Mouse (Mus musculus) MEL (cell line): ENCODE measurements around the gene Mpp2. TPM values are rescaled to one million over a fixed set of nuclear protein-coding genes. Genes with fewer than 3 reads are reported as not detected.
A peak's percentile ranks its signal among the peaks of the same experiment; 100 is the strongest.

Experiments
- DNase-seq: peaks from one replicate; pipeline ENCODE4 v3.0.0; 2011; ENCODE audit warnings: low read depth, low spot score
- H3K27ac ChIP-seq: 2 replicates; pipeline ENCODE4 v1.5.1; 2012; ENCODE audit warnings: low read depth, mild to moderate bottlenecking, control low read depth, low read length, moderate library complexity; ENCODE audit not compliant: control insufficient read depth
- H3K27me3 ChIP-seq, 2 experiments: fragments of 150-350 bp in 1 of 2; sonication (generic) in 1 of 2; 2 replicates each; pipeline ENCODE4 v1.6.1; 2012; ENCODE audit warnings: low read length in 2 of 2, mild to moderate bottlenecking in 2 of 2, improper control_type of control experiment in 1 of 2, moderate library complexity in 1 of 2; ENCODE audit not compliant: insufficient read depth in 2 of 2, control insufficient read depth in 1 of 2
- H3K36me3 ChIP-seq, 2 experiments: 2 replicates each; pipeline ENCODE4 v1.6.1; 2012 to 2014; ENCODE audit warnings: low read length in 2 of 2, improper control_type of control experiment in 1 of 2, inconsistent platforms in 1 of 2, mild to moderate bottlenecking in 1 of 2; ENCODE audit not compliant: insufficient read depth in 2 of 2, control insufficient read depth in 1 of 2
- H3K4me1 ChIP-seq, 2 experiments: fragments of 150-350 bp in 1 of 2; sonication (generic) in 1 of 2; 2 replicates each; pipeline ENCODE4 v1.6.1; 2012; ENCODE audit warnings: low read length in 2 of 2, improper control_type of control experiment in 1 of 2, mild to moderate bottlenecking in 1 of 2; ENCODE audit not compliant: insufficient read depth in 2 of 2, control insufficient read depth in 1 of 2
- H3K4me3 ChIP-seq, 2 experiments: fragments of 150-350 bp in 1 of 2; sonication (generic) in 1 of 2; 2 replicates each; pipeline ENCODE4 v1.5.1; 2012; ENCODE audit warnings: low read depth in 2 of 2, low read length in 2 of 2, mild to moderate bottlenecking in 2 of 2, moderate library complexity in 2 of 2, control low read depth in 1 of 2, improper control_type of control experiment in 1 of 2; ENCODE audit not compliant: control insufficient read depth in 1 of 2, insufficient read depth in 1 of 2
- H3K79me2 ChIP-seq: 2 replicates; pipeline ENCODE4 v1.6.1; 2012; ENCODE audit warnings: mild to moderate bottlenecking, low read length, moderate library complexity; ENCODE audit not compliant: control insufficient read depth, poor library complexity, insufficient read depth
- H3K9ac ChIP-seq: 2 replicates; pipeline ENCODE4 v1.6.1; 2012; ENCODE audit warnings: low read depth, mild to moderate bottlenecking, control low read depth, low read length, moderate library complexity; ENCODE audit not compliant: control insufficient read depth, poor library complexity, severe bottlenecking
- H3K9me3 ChIP-seq: fragments of 150-350 bp; sonication (generic); replicated peaks from 2 replicates; pipeline ENCODE4 v1.6.1; 2012; ENCODE audit warnings: mild to moderate bottlenecking, low read length, improper control_type of control experiment, moderate library complexity; ENCODE audit not compliant: insufficient read depth
- BHLHE40 ChIP-seq: IDR thresholded peaks from 2 replicates; pipeline ENCODE4 v1.6.1; 2012; ENCODE audit warnings: low read depth, mild to moderate bottlenecking, inconsistent platforms, low read length, improper control_type of control experiment, borderline replicate concordance
- CHD1 ChIP-seq: IDR thresholded peaks from 2 replicates; pipeline ENCODE4 v1.6.1; 2012; ENCODE audit warnings: low read depth, mild to moderate bottlenecking, inconsistent platforms, low read length, improper control_type of control experiment
- CTCF ChIP-seq, 3 experiments: IDR thresholded peaks in 2 of 3; conservative IDR thresholded peaks in 1 of 3; 2 replicates each; pipeline ENCODE4 v1.5.1; 2011 to 2012; ENCODE audit warnings: low read length in 3 of 3, low read depth in 2 of 3, mild to moderate bottlenecking in 2 of 3, improper control_type of control experiment in 1 of 3, inconsistent platforms in 1 of 3, mixed read lengths in 1 of 3, moderate library complexity in 1 of 3; ENCODE audit not compliant: control insufficient read depth in 1 of 3, insufficient read depth in 1 of 3, poor library complexity in 1 of 3, severe bottlenecking in 1 of 3
- E2F4 ChIP-seq: IDR thresholded peaks from 2 replicates; pipeline ENCODE4 v1.6.1; 2011; ENCODE audit warnings: low read depth, low read length, improper control_type of control experiment, borderline replicate concordance
- EP300 ChIP-seq, 2 experiments: IDR thresholded peaks; 2 replicates each; pipeline ENCODE4 v1.6.1; 2011; ENCODE audit warnings: improper control_type of control experiment in 2 of 2, low read length in 2 of 2, low read depth in 1 of 2, mild to moderate bottlenecking in 1 of 2
- ETS1 ChIP-seq: IDR thresholded peaks from 2 replicates; pipeline ENCODE4 v1.6.1; 2012; ENCODE audit warnings: low read depth, mild to moderate bottlenecking, inconsistent platforms, low read length, improper control_type of control experiment, moderate library complexity
- HCFC1 ChIP-seq: IDR thresholded peaks from 2 replicates; pipeline ENCODE4 v1.6.1; 2012; ENCODE audit warnings: low read depth, mild to moderate bottlenecking, inconsistent platforms, low read length, improper control_type of control experiment, moderate library complexity
- MAX ChIP-seq: IDR thresholded peaks from 2 replicates; pipeline ENCODE4 v1.6.1; 2011; ENCODE audit warnings: low read length, improper control_type of control experiment
- MAZ ChIP-seq: IDR thresholded peaks from 2 replicates; pipeline ENCODE4 v1.6.1; 2012; ENCODE audit warnings: low read depth, mild to moderate bottlenecking, inconsistent platforms, low read length, improper control_type of control experiment
- MEF2A ChIP-seq: IDR thresholded peaks from 2 replicates; pipeline ENCODE4 v1.6.1; 2014; ENCODE audit warnings: low read depth, mild to moderate bottlenecking, inconsistent platforms, low read length, improper control_type of control experiment; ENCODE audit not compliant: poor library complexity, insufficient replicate concordance, severe bottlenecking; ENCODE audit errors: extremely low read depth
- MXI1 ChIP-seq: IDR thresholded peaks from 2 replicates; pipeline ENCODE4 v1.6.1; 2011; ENCODE audit warnings: mild to moderate bottlenecking, low read depth, low read length, improper control_type of control experiment
- MYB ChIP-seq: IDR thresholded peaks from 2 replicates; pipeline ENCODE4 v1.6.1; 2011; ENCODE audit warnings: mild to moderate bottlenecking, low read depth, low read length, improper control_type of control experiment
- MYC ChIP-seq: IDR thresholded peaks from 2 replicates; pipeline ENCODE4 v1.6.1; 2011; ENCODE audit warnings: low read depth, mild to moderate bottlenecking, low read length, improper control_type of control experiment, moderate library complexity
- NRF1 ChIP-seq: IDR thresholded peaks from 2 replicates; pipeline ENCODE4 v1.6.1; 2014; ENCODE audit warnings: low read depth, mild to moderate bottlenecking, inconsistent platforms, low read length, improper control_type of control experiment, moderate library complexity; ENCODE audit not compliant: poor library complexity, insufficient read depth, severe bottlenecking
- POLR2A ChIP-seq, 2 experiments: IDR thresholded peaks; 2 replicates each; pipeline ENCODE4 v1.6.1; 2011 to 2012; ENCODE audit warnings: low read length in 2 of 2, mild to moderate bottlenecking in 2 of 2, control low read depth in 1 of 2, improper control_type of control experiment in 1 of 2, low read depth in 1 of 2, moderate library complexity in 1 of 2; ENCODE audit not compliant: control insufficient read depth in 1 of 2, insufficient read depth in 1 of 2, poor library complexity in 1 of 2
- POLR2AphosphoS2 ChIP-seq: IDR thresholded peaks from 2 replicates; pipeline ENCODE4 v1.6.1; 2011; ENCODE audit warnings: low read length, improper control_type of control experiment
- POLR2AphosphoS5 ChIP-seq: IDR thresholded peaks from 2 replicates; pipeline ENCODE4 v1.6.1; 2012; ENCODE audit warnings: low read depth, borderline replicate concordance, mild to moderate bottlenecking, inconsistent platforms, low read length, moderate library complexity, mixed read lengths
- RAD21 ChIP-seq: IDR thresholded peaks from 2 replicates; pipeline ENCODE4 v1.6.1; 2011; ENCODE audit warnings: mild to moderate bottlenecking, low read depth, low read length, improper control_type of control experiment
- RCOR1 ChIP-seq: IDR thresholded peaks from 2 replicates; pipeline ENCODE4 v1.6.1; 2012; ENCODE audit warnings: low read depth, mild to moderate bottlenecking, inconsistent platforms, low read length, improper control_type of control experiment
- TCF12 ChIP-seq: IDR thresholded peaks from 2 replicates; pipeline ENCODE4 v1.6.1; 2014; ENCODE audit warnings: low read depth, mild to moderate bottlenecking, inconsistent platforms, low read length, improper control_type of control experiment, moderate library complexity
- USF1 ChIP-seq: IDR thresholded peaks from 2 replicates; pipeline ENCODE4 v1.6.1; 2014; ENCODE audit warnings: low read depth, mild to moderate bottlenecking, inconsistent platforms, low read length, improper control_type of control experiment, moderate library complexity
- ZC3H11A ChIP-seq: IDR thresholded peaks from 2 replicates; pipeline ENCODE4 v1.6.1; 2012; ENCODE audit warnings: low read depth, mild to moderate bottlenecking, inconsistent platforms, low read length, improper control_type of control experiment
- ZMIZ1 ChIP-seq: IDR thresholded peaks from 2 replicates; pipeline ENCODE4 v1.6.1; 2012; ENCODE audit warnings: low read depth, mild to moderate bottlenecking, inconsistent platforms, low read length, improper control_type of control experiment, moderate library complexity
- ZNF384 ChIP-seq: IDR thresholded peaks from 2 replicates; pipeline ENCODE4 v1.6.1; 2012; ENCODE audit warnings: low read depth, mild to moderate bottlenecking, inconsistent platforms, low read length, improper control_type of control experiment
- polyA plus RNA-seq, 2 experiments: library from polyadenylated mRNA; stranded (reverse) in 1 of 2; unstranded in 1 of 2; fragments of >175 nt in 1 of 2; fragments of >200 nt in 1 of 2; gene quantifications; 2 replicates each; pipeline versions ENCODE4 v1.2.1 to v1.2.4; 2012; ENCODE audit warnings: low replicate concordance in 2 of 2, low read depth in 1 of 2; ENCODE audit not compliant: insufficient read length in 2 of 2, insufficient read depth in 1 of 2, missing spikeins in 1 of 2
- total RNA-seq: library from RNA; depleted of rRNA; stranded (reverse); fragments of 300-350 nt; gene quantifications from 2 replicates; pipeline ENCODE4 v1.2.3, GENCODE M21; 2012

Gene Mpp2
- total and polyA plus RNA-seq, 3 experiments, result 2.9 to 16.3 TPM; not detected in 1

- no peak for TF ChIP-seq NRF1
- TF ChIP-seq MYC, result no peak
- TF ChIP-seq MAX, result no peak
- TF ChIP-seq MXI1, result no peak
- TF ChIP-seq POLR2AphosphoS2, result no peak
- no peak for TF ChIP-seq ZMIZ1
- TF ChIP-seq E2F4, result no peak
- TF ChIP-seq USF1, result no peak
- no peak for TF ChIP-seq RCOR1
- TF ChIP-seq EP300 (IDR thresholded peaks at IDR 0.05; ENCODE audit: low read depth in 1 of 2, low read length in 2 of 2), result no peak
- H3K9ac ChIP-seq, result no peak overlapping the region
- no peaks in the 10 kb centered on the region for H3K27me3 ChIP-seq
- H3K27ac ChIP-seq, result no peak overlapping the region
- no peaks in the 10 kb centered on the region for H3K79me2 ChIP-seq
- H3K4me1 ChIP-seq, result peaks cover 0 to 7% of the 10 kb centered on the region in 2 experiments; a peak in 1 of 4 replicates
- no peak for DNase-seq
- no peak overlapping the region for H3K4me3 ChIP-seq
- H3K36me3 ChIP-seq, result peaks cover 0 to 4% of the 10 kb centered on the region in 2 experiments; a peak in 1 of 4 replicates
- H3K9me3 ChIP-seq, result no peaks in the 10 kb centered on the region
These were observed 6.0 kb downstream of the Mpp2 start for GRCm38 (mm10) chr11:102082322-102082721.

GRCm38 (mm10) chr11:102073722-102074121 lies 14.6 kb downstream of the Mpp2 start:
- no peak for DNase-seq
- Histone ChIP-seq H3K36me3 (peaks cover 0 to 4% of the 10 kb centered on the region in 2 experiments; a peak in 2 of 4 replicates), H3K27me3 (no peaks in the 10 kb centered on the region), H3K27ac (no peak overlapping the region), H3K79me2 (no peaks in the 10 kb centered on the region), H3K9ac (no peak overlapping the region), H3K9me3 (no peaks in the 10 kb centered on the region), H3K4me3 (no peak overlapping the region), H3K4me1 (peaks cover 5 to 9% of the 10 kb centered on the region in 2 experiments; a peak in 2 of 4 replicates)
- TF ChIP-seq E2F4 (no peak), EP300 (IDR thresholded peaks at IDR 0.05; ENCODE audit: low read depth in 1 of 2, low read length in 2 of 2) (no peak), HCFC1 (no peak), MEF2A (no peak)

DNA sequence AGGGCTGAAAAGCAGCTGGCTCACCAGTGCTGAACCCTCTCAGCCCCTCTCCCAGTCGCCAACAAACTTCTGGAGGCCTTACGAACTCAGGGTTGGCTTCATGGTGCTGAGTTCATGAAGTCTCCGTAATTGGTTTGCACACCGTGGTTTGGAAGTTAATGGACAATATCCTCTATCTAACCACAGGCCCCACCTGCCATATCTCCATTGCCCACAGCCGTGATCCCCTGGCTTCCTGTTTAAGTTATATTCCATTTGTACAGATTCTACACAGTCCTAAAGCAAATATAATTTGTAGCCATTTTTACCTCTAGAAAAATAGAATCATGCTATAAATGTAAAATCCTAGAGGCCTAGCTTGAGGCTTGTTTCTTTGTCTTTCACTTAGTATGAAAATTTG lies 15.6 kb downstream of the Mpp2 start:
- Histone ChIP-seq H3K79me2 (no peaks in the 10 kb centered on the region), H3K36me3 (peaks cover 0 to 4% of the 10 kb centered on the region in 2 experiments; a peak in 2 of 4 replicates), H3K9me3 (no peaks in the 10 kb centered on the region), H3K9ac (no peak overlapping the region), H3K27me3 (no peaks in the 10 kb centered on the region), H3K27ac (no peak overlapping the region), H3K4me3 (no peak overlapping the region), H3K4me1 (peaks cover 5 to 9% of the 10 kb centered on the region in 2 experiments; a peak in 2 of 4 replicates)
- DNase-seq, result peak; percentile 54
- TF ChIP-seq MAZ (no peak), POLR2A (IDR thresholded peaks at IDR 0.05; ENCODE audit: control insufficient read depth in 1 of 2, insufficient read depth in 1 of 2, low read depth in 1 of 2, low read length in 2 of 2, poor library complexity in 1 of 2) (no peak), MXI1 (no peak), HCFC1 (no peak), ZC3H11A (no peak), E2F4 (no peak), BHLHE40 (0 out of 2 replicates have a peak, but pooled peaks have one; percentile 21), RCOR1 (peak; percentile 67; the same call in 1 of the 2 replicates), ZNF384 (no peak), CTCF (IDR thresholded peaks at IDR 0.05 in 2 of 3, conservative IDR thresholded peaks at IDR 0.05 in 1 of 3; ENCODE audit: control insufficient read depth in 1 of 3, insufficient read depth in 1 of 3, low read depth in 2 of 3, low read length in 3 of 3, poor library complexity in 1 of 3, severe bottlenecking in 1 of 3) (no peak), POLR2AphosphoS2 (no peak), TCF12 (no peak), POLR2AphosphoS5 (no peak), MYB (no peak), MAX (no peak), EP300 (IDR thresholded peaks at IDR 0.05; ENCODE audit: low read depth in 1 of 2, low read length in 2 of 2) (peak; percentile 61), CHD1 (no peak), ETS1 (0 out of 2 replicates have a peak, but pooled peaks have one; percentile 24), USF1 (no peak), RAD21 (no peak)
